Mouse (Mus musculus): Measurements from ENCODE around the gene Crebl2.

- no peak for TF ChIP-seq CTCF (IDR thresholded peaks at IDR 0.05; ENCODE audit: low read depth, low read length)
- no peak for TF ChIP-seq GATA1 (IDR thresholded peaks at IDR 0.05; ENCODE audit: borderline replicate concordance, low read length)
- TF ChIP-seq POLR2AphosphoS5 (IDR thresholded peaks at IDR 0.05; ENCODE audit: insufficient replicate concordance, low read depth, low read length) = no peak
- TF ChIP-seq TAL1 (conservative IDR thresholded peaks at IDR 0.05; ENCODE audit: low read depth, low read length) = no peak
These were observed 42.3 kb downstream of the Crebl2 start for GRCm38 (mm10) chr6:134872236-134872635.

Measured in G1E (cell line).